Mouse (Mus musculus): ENCODE measurements at regions not wholly inside any gene's neighbourhood (a gene's known extent, or its start where the extent isn't known, plus 50 kb on each side); places are given as distances from the start of the nearest gene placed in this dataset.
A peak's percentile ranks its signal among the peaks of the same experiment; 100 is the strongest.

DNA sequence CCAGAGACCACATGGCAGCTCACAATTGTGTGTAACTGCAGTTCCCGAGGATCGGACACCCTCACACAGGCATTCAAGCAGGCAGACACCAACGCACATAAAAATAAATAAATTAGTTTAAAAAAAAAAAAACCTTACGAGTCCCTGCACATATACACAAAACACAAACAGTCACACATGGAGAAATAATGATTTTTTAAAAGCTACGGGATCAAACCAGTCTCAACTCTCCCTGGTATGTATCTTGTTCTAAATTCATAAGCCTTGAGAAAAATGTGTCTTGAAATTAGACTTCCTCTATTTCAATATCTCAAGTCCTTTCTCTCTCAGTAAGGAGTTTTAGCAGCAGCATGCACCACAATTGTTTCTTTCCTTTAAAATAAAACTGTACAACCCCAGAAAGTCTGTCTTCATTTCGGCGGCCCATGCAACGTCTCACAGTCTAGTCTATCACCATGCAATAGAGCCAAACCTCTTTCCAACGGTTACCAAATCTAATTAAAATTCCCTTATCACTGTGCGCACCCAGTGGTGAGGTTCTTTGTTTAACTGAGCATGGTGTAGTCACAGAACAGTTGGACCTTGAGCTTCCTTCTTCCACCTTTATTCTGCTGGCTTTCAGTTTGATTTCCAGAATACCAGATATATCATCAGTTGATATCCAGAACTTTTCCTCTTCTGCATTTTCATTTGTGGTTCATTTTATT lies 86.8 kb upstream of the Gm47985 start:
- H3K27ac ChIP-seq = peak overlapping the region; percentile 4; the same call in 1 of the 2 replicates
- WGBS = 62% methylated on average over 10 of the region's 10 CpGs
- H3K36me3 ChIP-seq = no peaks in the 10 kb centered on the region
- ATAC-seq (ENCODE audit: insufficient number of reproducible peaks, insufficient read depth, low FRiP score, low TSS enrichment, low read depth) = no peak
- no peaks in the 10 kb centered on the region for H3K9me3 ChIP-seq
- H3K9ac ChIP-seq = no peak overlapping the region
- H3K27me3 ChIP-seq = no peaks in the 10 kb centered on the region
- H3K4me2 ChIP-seq = peak overlapping the region; percentile 37
- H3K4me1 ChIP-seq = peaks cover 13% of the 10 kb centered on the region
- H3K4me3 ChIP-seq = no peak overlapping the region

DNA sequence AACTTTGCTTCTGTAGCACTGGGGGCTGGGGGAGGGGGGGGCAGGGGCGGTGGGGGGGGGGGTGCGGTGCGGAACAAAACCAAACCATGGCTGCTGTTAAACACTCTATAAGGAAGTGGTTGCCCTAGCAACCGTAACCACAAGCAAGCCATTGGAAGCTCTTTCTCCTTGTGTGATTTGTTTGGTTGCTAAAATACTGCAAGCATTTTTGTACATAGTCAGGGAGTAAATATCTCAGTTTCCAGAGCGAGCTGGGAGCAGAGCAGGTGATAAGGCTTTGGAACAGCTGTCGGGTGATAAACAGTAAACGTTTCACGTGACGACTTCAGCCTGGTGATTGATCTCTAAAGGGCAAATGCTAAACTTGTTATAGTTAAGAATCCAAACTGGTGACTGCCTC lies 86.3 kb upstream of the Gm47985 start:
- ATAC-seq (ENCODE audit: insufficient number of reproducible peaks, insufficient read depth, low FRiP score, low TSS enrichment, low read depth) = peak; percentile 67; the same call in 1 of the 2 replicates

GRCm38 (mm10) chr1:151097506-151097905 lies 84.8 kb upstream of the Gm47985 start:
- Histone ChIP-seq H3K9ac (no peak overlapping the region), H3K4me2 (no peak overlapping the region), H3K4me3 (no peak overlapping the region), H3K9me3 (no peaks in the 10 kb centered on the region), H3K27me3 (no peaks in the 10 kb centered on the region), H3K36me3 (no peaks in the 10 kb centered on the region), H3K27ac (no peak overlapping the region), H3K4me1 (peaks cover 23% of the 10 kb centered on the region)
- WGBS = 71% methylated on average over 1 of the region's 1 CpGs
- no peak for ATAC-seq (ENCODE audit: insufficient number of reproducible peaks, insufficient read depth, low FRiP score, low TSS enrichment, low read depth)

More for the DNA sequence above, 86.3 kb upstream of the Gm47985 start:
- Histone ChIP-seq H3K27me3 (no peaks in the 10 kb centered on the region), H3K9ac (no peak overlapping the region), H3K9me3 (no peaks in the 10 kb centered on the region), H3K4me2 (peak overlapping the region; percentile 37), H3K36me3 (no peaks in the 10 kb centered on the region), H3K27ac (peak overlapping the region; percentile 4; the same call in 1 of the 2 replicates), H3K4me1 (peaks cover 13% of the 10 kb centered on the region), H3K4me3 (no peak overlapping the region)
- 35% methylated on average over 9 of the region's 9 CpGs for WGBS

- no peaks in the 10 kb centered on the region for H3K27me3 ChIP-seq
- peaks cover 35% of the 10 kb centered on the region for H3K4me1 ChIP-seq
- ATAC-seq (ENCODE audit: insufficient number of reproducible peaks, insufficient read depth, low FRiP score, low TSS enrichment, low read depth) = no peak
- H3K9me3 ChIP-seq = no peaks in the 10 kb centered on the region
- WGBS = 83% methylated on average over 1 of the region's 1 CpGs
- H3K4me3 ChIP-seq = no peak overlapping the region
- no peak overlapping the region for H3K9ac ChIP-seq
- no peaks in the 10 kb centered on the region for H3K36me3 ChIP-seq
- H3K27ac ChIP-seq = no peak overlapping the region
- no peak overlapping the region for H3K4me2 ChIP-seq
These were observed 83.6 kb upstream of the Gm47985 start for GRCm38 (mm10) chr1:151098763-151099162.

DNA sequence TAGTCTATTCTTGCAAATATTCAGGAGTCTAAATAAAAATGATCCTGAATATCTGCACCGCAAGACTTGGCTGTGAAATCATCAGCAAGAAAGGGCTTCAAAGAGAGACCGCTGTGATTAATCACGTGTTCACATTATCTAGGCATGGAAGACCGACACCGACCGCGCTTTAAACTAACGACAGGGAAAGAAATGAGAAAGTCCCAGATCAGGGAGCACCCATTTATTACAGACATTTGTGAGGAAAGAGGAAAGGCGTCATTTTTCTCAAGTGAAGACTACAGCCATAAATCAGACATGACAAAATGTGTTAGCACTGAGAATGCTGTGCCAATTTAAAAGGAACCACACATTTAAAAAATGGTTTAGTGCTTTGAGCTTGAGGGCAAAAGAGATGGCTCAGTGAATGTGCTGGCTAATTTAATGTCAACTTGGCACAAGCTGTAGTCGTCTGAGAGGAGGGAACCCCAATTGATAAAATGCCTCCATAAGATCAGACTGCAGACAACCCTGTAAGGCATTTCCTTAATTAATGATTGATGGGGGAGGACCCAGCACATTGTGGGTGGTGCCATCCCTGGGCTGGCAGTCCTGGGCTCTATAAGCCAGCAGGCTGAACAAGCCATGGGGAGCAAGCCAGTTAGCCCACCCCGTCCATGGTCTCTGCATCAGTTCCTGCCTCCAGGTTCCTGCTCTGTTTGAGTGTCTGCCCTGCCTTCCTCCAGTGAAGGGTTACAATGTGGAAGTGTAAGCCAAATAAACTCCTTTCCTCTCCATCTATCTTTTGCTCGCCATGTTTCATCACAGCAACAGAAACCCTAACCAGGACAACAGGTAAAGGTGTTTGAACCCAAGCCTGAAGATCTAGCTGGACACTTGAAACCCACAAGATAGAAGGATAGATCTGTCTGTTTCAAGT lies 81.5 kb upstream of the Gm47985 start:
- H3K36me3 ChIP-seq = no peaks in the 10 kb centered on the region
- no peak overlapping the region for H3K27ac ChIP-seq
- no peaks in the 10 kb centered on the region for H3K9me3 ChIP-seq
- no peak overlapping the region for H3K4me3 ChIP-seq
- peaks cover 40% of the 10 kb centered on the region for H3K4me1 ChIP-seq
- ATAC-seq (ENCODE audit: insufficient number of reproducible peaks, insufficient read depth, low FRiP score, low TSS enrichment, low read depth) = no peak
- H3K27me3 ChIP-seq = no peaks in the 10 kb centered on the region
- H3K9ac ChIP-seq = no peak overlapping the region
- H3K4me2 ChIP-seq = no peak overlapping the region
- WGBS = 82% methylated on average over 12 of the region's 12 CpGs

DNA sequence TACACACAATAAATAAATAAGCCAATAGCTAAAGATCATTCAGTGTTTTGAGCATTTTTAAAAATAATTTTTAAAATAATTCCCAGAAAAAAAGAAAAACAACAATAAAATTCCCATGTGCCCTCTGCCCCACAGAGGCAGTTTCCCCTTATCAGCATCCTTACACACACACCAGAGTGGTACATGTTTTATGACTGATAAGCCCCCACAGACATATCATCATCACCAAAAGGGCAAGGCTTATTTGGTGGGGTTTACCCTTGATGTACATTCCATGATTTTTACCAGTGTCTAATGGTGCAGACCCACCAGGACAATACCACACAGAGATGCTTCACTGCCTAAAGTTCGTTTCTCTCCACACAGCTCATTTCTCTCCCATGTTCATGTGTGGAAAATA lies 80.8 kb upstream of the Gm47985 start:
- H3K9me3 ChIP-seq = no peaks in the 10 kb centered on the region
- ATAC-seq (ENCODE audit: insufficient number of reproducible peaks, insufficient read depth, low FRiP score, low TSS enrichment, low read depth) = no peak
- H3K27me3 ChIP-seq = no peaks in the 10 kb centered on the region
- no peak overlapping the region for H3K4me2 ChIP-seq
- no peak overlapping the region for H3K4me3 ChIP-seq
- WGBS = 88% methylated on average over 1 of the region's 1 CpGs
- no peak overlapping the region for H3K9ac ChIP-seq
- H3K4me1 ChIP-seq = peaks cover 37% of the 10 kb centered on the region
- H3K36me3 ChIP-seq = no peaks in the 10 kb centered on the region
- H3K27ac ChIP-seq = peak overlapping the region; percentile 83; the same call in 1 of the 2 replicates

- Histone ChIP-seq H3K27ac (peak overlapping the region; percentile 83), H3K4me3 (no peak overlapping the region), H3K9me3 (no peaks in the 10 kb centered on the region), H3K4me1 (peaks cover 34% of the 10 kb centered on the region), H3K4me2 (peak overlapping the region; percentile 41; the same call in 1 of the 2 replicates), H3K36me3 (no peaks in the 10 kb centered on the region), H3K27me3 (no peaks in the 10 kb centered on the region), H3K9ac (no peak overlapping the region)
- 51% methylated on average over 3 of the region's 3 CpGs for WGBS
- ATAC-seq (ENCODE audit: insufficient number of reproducible peaks, insufficient read depth, low FRiP score, low TSS enrichment, low read depth) = no peak
These were observed 80.3 kb upstream of the Gm47985 start for GRCm38 (mm10) chr1:151102061-151102460.

DNA sequence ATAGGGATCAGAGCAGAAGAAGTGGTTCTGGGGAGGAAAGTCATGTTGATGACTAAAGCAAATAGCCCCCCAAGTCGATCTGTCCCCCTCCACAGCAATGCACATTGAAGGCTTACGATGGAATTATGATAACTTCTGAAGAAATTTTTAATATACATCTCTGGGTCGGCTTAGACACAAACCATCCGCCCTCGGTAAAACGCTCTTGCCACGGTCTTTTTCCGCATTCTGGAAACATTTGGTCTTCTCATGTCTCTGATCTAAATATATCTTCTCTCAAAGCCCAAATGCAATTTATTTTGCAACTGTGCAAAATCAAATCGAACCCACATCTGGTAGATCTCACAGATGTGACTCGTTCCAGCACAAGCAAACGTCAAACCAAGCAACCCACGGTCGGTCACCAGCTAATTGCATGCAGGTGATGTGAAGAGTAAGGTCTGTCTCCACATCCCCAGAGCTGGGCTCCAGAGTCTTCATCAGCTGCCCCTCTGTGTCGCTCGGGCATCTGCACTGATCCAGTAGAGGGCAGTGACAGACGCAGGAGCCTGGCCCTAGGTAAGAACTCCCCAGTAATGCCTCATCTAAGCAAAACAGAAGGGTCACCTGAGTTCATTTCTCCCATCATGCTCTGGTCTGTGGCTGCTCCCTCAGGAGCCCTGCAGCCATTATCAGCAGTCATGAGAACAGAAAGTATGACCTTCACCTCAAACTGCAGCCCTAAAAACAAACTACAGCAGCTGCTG lies 79.5 kb upstream of the Gm47985 start:
- ATAC-seq (ENCODE audit: insufficient number of reproducible peaks, insufficient read depth, low FRiP score, low TSS enrichment, low read depth) = no peak; the same call in 1 of the 2 replicates
- Histone ChIP-seq H3K9ac (no peak overlapping the region), H3K36me3 (no peaks in the 10 kb centered on the region), H3K4me2 (peak overlapping the region; percentile 41), H3K27me3 (no peaks in the 10 kb centered on the region), H3K27ac (peak overlapping the region; percentile 83), H3K4me3 (no peak overlapping the region), H3K9me3 (no peaks in the 10 kb centered on the region), H3K4me1 (peaks cover 33% of the 10 kb centered on the region)
- 21% methylated on average over 16 of the region's 16 CpGs for WGBS

DNA sequence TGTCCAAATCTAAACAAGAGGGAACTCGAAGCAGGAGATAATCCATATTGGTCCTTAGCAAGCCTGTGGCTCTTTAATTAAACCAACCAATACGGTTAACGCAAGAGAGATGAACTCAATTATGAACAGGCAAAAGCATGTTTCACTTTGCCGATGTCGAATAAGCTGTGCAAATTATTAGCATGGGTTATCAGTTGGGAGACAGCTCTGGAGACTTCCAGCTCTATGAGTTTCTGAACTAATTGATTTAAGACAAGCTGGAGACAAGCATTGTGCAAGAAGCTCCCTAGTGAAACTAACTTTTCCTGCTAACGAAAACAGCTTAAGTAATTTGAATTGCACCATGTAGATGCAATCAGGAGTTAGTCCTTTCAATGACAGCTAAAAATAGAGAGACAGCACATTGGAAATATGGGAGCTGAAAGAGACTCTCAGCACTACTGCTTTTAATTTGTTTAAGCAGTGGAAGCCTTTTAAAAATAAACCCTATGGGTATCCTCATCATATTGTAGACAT lies 78.8 kb upstream of the Gm47985 start:
- peaks cover 33% of the 10 kb centered on the region for H3K4me1 ChIP-seq
- peak overlapping the region; percentile 83 for H3K27ac ChIP-seq
- H3K4me2 ChIP-seq = peak overlapping the region; percentile 41
- no peaks in the 10 kb centered on the region for H3K9me3 ChIP-seq
- no peaks in the 10 kb centered on the region for H3K36me3 ChIP-seq
- H3K4me3 ChIP-seq = no peak overlapping the region
- 30% methylated on average over 6 of the region's 6 CpGs for WGBS
- H3K9ac ChIP-seq = no peak overlapping the region
- ATAC-seq (ENCODE audit: insufficient number of reproducible peaks, insufficient read depth, low FRiP score, low TSS enrichment, low read depth) = no peak
- no peaks in the 10 kb centered on the region for H3K27me3 ChIP-seq

- Histone ChIP-seq H3K27ac (no peak overlapping the region), H3K4me2 (no peak overlapping the region), H3K9me3 (no peaks in the 10 kb centered on the region), H3K36me3 (no peaks in the 10 kb centered on the region), H3K9ac (no peak overlapping the region), H3K4me3 (no peak overlapping the region), H3K27me3 (no peaks in the 10 kb centered on the region), H3K4me1 (peaks cover 33% of the 10 kb centered on the region)
- no peak for ATAC-seq (ENCODE audit: insufficient number of reproducible peaks, insufficient read depth, low FRiP score, low TSS enrichment, low read depth)
- 84% methylated on average over 5 of the region's 5 CpGs for WGBS
These were observed 78.0 kb upstream of the Gm47985 start for GRCm38 (mm10) chr1:151104346-151104745.

DNA sequence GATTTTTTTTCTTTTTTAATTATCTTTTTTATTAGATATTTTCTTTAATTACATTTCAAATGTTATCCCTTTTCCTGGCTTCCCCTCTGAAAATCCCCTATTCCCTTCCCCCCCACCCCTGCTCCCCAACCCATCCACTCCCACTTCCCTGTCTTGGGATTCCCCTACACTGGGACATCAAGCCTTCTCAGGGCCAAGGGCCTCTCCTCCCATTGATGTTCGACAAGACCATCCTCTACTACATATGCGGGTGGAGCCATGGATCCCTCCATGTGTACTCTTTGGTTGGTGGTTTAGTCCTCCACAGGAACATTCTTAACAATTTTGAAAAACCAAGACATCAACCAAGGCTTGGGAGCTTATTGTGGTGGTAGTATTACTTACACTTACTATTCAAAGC lies 77.5 kb upstream of the Gm47985 start:
- Histone ChIP-seq H3K27ac (no peak overlapping the region), H3K4me2 (no peak overlapping the region), H3K4me1 (peaks cover 33% of the 10 kb centered on the region), H3K4me3 (no peak overlapping the region), H3K9me3 (no peaks in the 10 kb centered on the region), H3K27me3 (no peaks in the 10 kb centered on the region), H3K36me3 (no peaks in the 10 kb centered on the region), H3K9ac (no peak overlapping the region)
- WGBS = 91% methylated on average over 2 of the region's 2 CpGs
- ATAC-seq (ENCODE audit: insufficient number of reproducible peaks, insufficient read depth, low FRiP score, low TSS enrichment, low read depth) = no peak

All from embryonic facial prominence, embryonic 13.5 days (tissue).